Mouse (Mus musculus) heart, embryonic 16.5 days (tissue): ENCODE measurements around the gene Palld. TPM values are rescaled to one million over a fixed set of nuclear protein-coding genes. Genes with fewer than 3 reads are reported as not detected.

Experiments used
- ATAC-seq: fragments of 200-750 bp; cut with Nextera tagmentation; replicated peaks from 2 replicates; pipeline ENCODE4 v1.8.0; 2017; ENCODE audit warnings: moderate number of reproducible peaks; ENCODE audit not compliant: insufficient read depth, low FRiP score; ENCODE audit errors: extremely low read depth
- H3K27ac ChIP-seq: fragments of 300-500 bp; sonication (generic); 2 replicates; pipeline ENCODE4 v1.5.1; 2014; ENCODE audit warnings: mild to moderate bottlenecking, low read length, control low read depth, moderate library complexity
- H3K27me3 ChIP-seq: fragments of 300-500 bp; sonication (generic); 2 replicates; pipeline ENCODE4 v1.6.1; 2014; ENCODE audit warnings: low read length, mixed read lengths; ENCODE audit not compliant: control insufficient read depth, insufficient read depth
- H3K36me3 ChIP-seq: fragments of 300-500 bp; sonication (generic); 2 replicates; pipeline ENCODE4 v1.6.1; 2014; ENCODE audit not compliant: control insufficient read depth, insufficient read depth
- H3K4me1 ChIP-seq: fragments of 300-500 bp; sonication (generic); 2 replicates; pipeline ENCODE4 v1.6.1; 2014; ENCODE audit warnings: low read length, mixed read lengths; ENCODE audit not compliant: control insufficient read depth, insufficient read depth
- H3K4me2 ChIP-seq: fragments of 300-500 bp; sonication (generic); 2 replicates; pipeline ENCODE4 v1.6.1; 2014; ENCODE audit warnings: low read depth, mild to moderate bottlenecking, control low read depth, low read length
- H3K4me3 ChIP-seq: fragments of 300-500 bp; sonication (generic); 2 replicates; pipeline ENCODE4 v1.5.1; 2014; ENCODE audit warnings: mild to moderate bottlenecking, control low read depth, low read length
- H3K9ac ChIP-seq: fragments of 300-500 bp; sonication (generic); 2 replicates; pipeline ENCODE4 v1.6.1; 2014; ENCODE audit warnings: low read length, control low read depth
- H3K9me3 ChIP-seq: fragments of 300-500 bp; sonication (generic); replicated peaks from 2 replicates; pipeline ENCODE4 v1.6.1; 2016; ENCODE audit warnings: low read length; ENCODE audit not compliant: control insufficient read depth
- WGBS: fragments of 180-500 bp; shearing (Covaris S2); extraction: QIAGEN DNeasy Blood & Tissue Kit; methylation state at CpG from one replicate; pipeline ENCODE4 v1.1.7; 2014; 5-methylcytosine and 5-hydroxymethylcytosine counted together
- polyA plus RNA-seq: library from polyadenylated mRNA; unstranded; fragments of >200 nt; fragmentation: Nextera tagmentation; extraction: Ambion mirVana; gene quantifications from 2 replicates; pipeline ENCODE4 v1.2.1, GENCODE M21; 2015

Gene Palld
- polyA plus RNA-seq, 1 experiment from 2014 or later, result 190 TPM

DNA sequence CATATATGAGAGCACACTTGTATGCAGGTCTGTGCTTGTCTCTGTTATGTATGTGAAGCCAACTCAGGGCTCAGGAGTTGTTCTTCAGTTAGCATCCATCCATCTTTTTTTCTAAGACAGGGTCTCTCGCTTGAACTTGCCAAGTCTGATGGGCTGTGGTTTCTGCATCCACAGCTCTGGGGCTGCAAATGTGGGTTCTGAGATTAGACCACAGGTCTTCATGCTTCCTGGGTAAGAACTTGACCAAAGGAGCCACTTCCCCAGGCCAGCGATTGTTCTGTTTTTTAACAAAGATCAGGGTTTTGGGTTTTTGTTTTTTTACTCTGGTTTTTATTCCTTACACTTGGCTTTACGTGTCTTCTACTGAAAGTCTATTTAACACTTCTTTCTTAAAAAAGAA is 316.0 kb downstream of the Palld start:
- WGBS, result 81% methylated on average over 3 of the region's 3 CpGs
- H3K27ac ChIP-seq, result no peak overlapping the region
- H3K36me3 ChIP-seq, result peaks cover 4% of the 10 kb centered on the region
- no peak overlapping the region for H3K4me3 ChIP-seq
- ATAC-seq, result no peak
- no peaks in the 10 kb centered on the region for H3K27me3 ChIP-seq
- H3K9ac ChIP-seq, result no peak overlapping the region
- H3K9me3 ChIP-seq, result no peaks in the 10 kb centered on the region
- H3K4me1 ChIP-seq, result peaks cover 31% of the 10 kb centered on the region
- H3K4me2 ChIP-seq, result no peak overlapping the region

DNA sequence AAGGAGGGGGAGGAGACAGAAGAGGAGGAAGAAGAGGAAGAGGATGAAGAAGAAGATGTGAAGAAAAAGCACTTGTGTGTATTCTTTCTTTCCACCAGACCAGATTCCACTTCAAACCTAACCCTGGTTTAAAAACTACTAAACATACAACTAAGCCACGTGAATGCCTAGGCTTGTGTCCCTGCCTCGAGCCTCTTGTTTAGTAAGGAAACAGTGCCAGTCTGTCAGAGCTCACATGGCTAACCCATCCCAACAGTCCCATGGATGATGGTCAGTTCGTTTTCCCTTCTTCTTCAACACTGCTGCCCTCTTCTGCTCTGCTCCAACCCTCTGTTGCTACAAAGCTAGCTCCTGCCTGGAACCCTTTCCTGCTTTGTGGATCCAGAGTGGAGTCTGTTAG is 316.7 kb downstream of the Palld start:
- Histone ChIP-seq H3K4me3 (no peak overlapping the region), H3K27ac (no peak overlapping the region), H3K9me3 (no peaks in the 10 kb centered on the region), H3K4me1 (peaks cover 31% of the 10 kb centered on the region), H3K4me2 (no peak overlapping the region), H3K36me3 (peaks cover 4% of the 10 kb centered on the region), H3K27me3 (no peaks in the 10 kb centered on the region), H3K9ac (no peak overlapping the region)
- ATAC-seq, result no peak
- WGBS, result 62% methylated on average over 3 of the region's 3 CpGs

DNA sequence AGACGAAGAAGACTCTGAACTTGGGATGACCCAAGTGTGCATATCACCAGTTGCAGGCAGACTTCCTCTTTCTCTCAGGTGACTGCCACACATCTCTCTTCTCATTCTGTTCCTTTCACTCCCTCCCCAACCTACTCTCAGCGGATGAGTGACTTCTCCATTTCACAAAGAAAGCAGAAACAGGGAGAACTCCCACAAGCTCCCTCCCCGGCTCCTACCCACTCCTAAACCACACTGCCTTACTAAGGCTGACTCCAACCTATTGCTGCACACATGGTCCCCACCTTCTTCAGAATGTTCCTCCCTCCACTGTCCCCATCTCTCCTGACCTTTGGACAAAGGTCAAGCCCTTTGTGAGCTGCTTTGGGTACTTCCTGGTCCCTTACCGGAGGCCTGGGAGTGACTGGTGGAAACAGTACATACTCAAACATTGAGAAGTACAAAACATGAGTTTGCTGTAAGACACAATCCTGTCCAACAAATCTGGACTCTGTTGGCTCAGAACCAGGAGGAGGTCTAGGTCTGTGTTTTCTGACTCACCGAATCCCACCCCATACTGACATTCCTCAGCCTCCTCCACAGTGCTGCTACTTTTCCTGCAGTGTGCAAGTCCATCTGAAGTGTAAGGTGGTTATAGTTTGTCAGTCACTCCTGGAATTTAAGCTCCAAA is 317.6 kb downstream of the Palld start:
- Histone ChIP-seq H3K4me2 (no peak overlapping the region), H3K9ac (no peak overlapping the region), H3K36me3 (peaks cover 4% of the 10 kb centered on the region), H3K4me1 (peaks cover 30% of the 10 kb centered on the region), H3K27me3 (no peaks in the 10 kb centered on the region), H3K4me3 (no peak overlapping the region), H3K27ac (no peak overlapping the region), H3K9me3 (no peaks in the 10 kb centered on the region)
- WGBS, result 73% methylated on average over 5 of the region's 5 CpGs
- no peak for ATAC-seq

DNA sequence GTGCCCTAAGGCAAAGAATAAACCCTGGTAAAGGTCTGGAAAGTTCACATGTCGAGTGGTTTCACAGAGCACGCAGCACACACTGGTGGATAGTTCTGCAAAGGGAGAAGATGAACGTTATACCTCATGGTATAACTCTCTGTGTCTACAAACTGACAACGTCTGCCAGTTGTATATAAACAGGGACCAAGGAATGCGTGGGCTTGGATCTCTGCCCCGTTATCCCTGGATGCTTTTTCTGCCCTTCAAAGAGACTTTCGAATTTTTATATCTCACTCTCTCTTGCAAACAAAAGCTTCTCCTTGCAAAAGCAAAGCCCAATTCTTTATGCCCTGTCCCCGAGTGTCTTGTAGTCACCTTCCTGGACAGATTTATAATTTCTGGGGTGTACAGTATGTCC is 319.9 kb downstream of the Palld start:
- H3K27ac ChIP-seq, result no peak overlapping the region
- H3K36me3 ChIP-seq, result peaks cover 4% of the 10 kb centered on the region
- no peak for ATAC-seq
- no peaks in the 10 kb centered on the region for H3K27me3 ChIP-seq
- H3K4me2 ChIP-seq, result no peak overlapping the region
- peaks cover 25% of the 10 kb centered on the region for H3K4me1 ChIP-seq
- 78% methylated on average over 8 of the region's 8 CpGs for WGBS
- H3K9me3 ChIP-seq, result no peaks in the 10 kb centered on the region
- no peak overlapping the region for H3K4me3 ChIP-seq
- no peak overlapping the region for H3K9ac ChIP-seq

DNA sequence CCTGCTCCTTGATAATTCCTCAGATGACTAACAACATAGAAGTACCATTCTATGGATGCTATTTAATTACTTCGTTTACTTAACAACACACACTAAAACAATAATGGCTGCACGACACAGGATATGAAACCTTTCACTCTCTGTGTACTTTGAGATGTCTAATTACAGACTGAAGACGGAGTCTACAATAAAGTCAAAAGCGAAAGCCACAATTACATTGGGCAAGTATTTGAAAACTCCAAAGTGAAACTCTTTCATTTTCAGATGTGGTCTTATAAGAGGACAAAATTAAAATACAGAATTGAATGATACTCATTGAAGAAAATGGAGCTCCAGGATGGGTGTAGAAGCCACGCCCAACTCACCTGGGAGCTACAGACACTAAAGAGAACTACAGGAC is 321.2 kb downstream of the Palld start:
- Histone ChIP-seq H3K36me3 (peaks cover 4% of the 10 kb centered on the region), H3K4me3 (no peak overlapping the region), H3K27me3 (no peaks in the 10 kb centered on the region), H3K9ac (no peak overlapping the region), H3K4me2 (no peak overlapping the region), H3K4me1 (peaks cover 26% of the 10 kb centered on the region), H3K27ac (no peak overlapping the region; the same call in 1 of the 2 replicates), H3K9me3 (no peaks in the 10 kb centered on the region)
- 87% methylated on average over 5 of the region's 5 CpGs for WGBS
- ATAC-seq, result no peak

DNA sequence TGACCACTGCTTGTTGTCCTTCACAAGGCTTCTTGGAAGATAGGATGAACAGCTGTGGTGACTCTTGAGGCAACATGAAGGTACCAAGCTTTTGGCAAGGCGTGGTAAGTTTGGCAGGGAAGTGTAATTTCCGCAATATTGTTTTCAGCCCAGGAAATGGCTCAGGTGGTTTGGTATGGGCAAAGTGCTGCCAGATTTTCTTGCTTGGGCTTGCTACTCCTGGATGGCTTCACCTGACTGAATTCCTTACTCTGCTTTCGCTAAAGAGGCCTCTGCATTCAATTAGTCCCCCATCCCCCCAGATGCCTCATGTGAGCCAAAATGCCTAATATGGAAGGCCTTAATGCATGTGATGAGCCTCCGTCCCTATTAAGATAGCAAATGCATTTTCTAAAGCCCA is 322.7 kb downstream of the Palld start:
- no peak; the same call in 1 of the 2 replicates for ATAC-seq
- Histone ChIP-seq H3K36me3 (no peaks in the 10 kb centered on the region; the same call in 1 of the 2 replicates), H3K9me3 (no peaks in the 10 kb centered on the region), H3K4me3 (no peak overlapping the region), H3K4me2 (no peak overlapping the region), H3K27me3 (no peaks in the 10 kb centered on the region), H3K4me1 (peaks cover 30% of the 10 kb centered on the region), H3K9ac (no peak overlapping the region), H3K27ac (no peak overlapping the region)
- 63% methylated on average over 4 of the region's 4 CpGs for WGBS

DNA sequence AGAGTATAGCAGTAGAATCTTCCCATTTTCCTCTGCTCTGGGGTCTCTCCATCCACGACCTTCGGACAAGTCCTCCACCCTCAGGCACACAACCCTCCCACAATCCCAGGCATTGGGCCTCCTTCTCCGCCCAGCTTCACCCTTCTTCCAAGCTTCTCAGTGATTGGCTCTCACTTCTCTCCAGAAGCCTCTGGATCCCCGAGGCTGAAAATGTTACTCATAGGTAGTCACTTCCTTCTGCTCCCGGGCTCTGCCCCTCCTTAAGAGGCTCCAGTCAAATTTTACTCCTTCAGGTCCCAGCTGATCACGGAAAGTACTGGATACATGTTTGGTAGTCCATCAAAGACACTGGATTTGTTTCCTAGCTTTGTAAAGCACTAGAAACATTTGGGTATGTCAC is 323.7 kb downstream of the Palld start:
- H3K9ac ChIP-seq, result no peak overlapping the region
- H3K27me3 ChIP-seq, result no peaks in the 10 kb centered on the region
- H3K36me3 ChIP-seq, result no peaks in the 10 kb centered on the region; the same call in 1 of the 2 replicates
- H3K4me2 ChIP-seq, result no peak overlapping the region
- no peak overlapping the region for H3K27ac ChIP-seq
- no peak for ATAC-seq
- peaks cover 38% of the 10 kb centered on the region for H3K4me1 ChIP-seq
- no peak overlapping the region for H3K4me3 ChIP-seq
- no peaks in the 10 kb centered on the region for H3K9me3 ChIP-seq
- 80% methylated on average over 6 of the region's 6 CpGs for WGBS

DNA sequence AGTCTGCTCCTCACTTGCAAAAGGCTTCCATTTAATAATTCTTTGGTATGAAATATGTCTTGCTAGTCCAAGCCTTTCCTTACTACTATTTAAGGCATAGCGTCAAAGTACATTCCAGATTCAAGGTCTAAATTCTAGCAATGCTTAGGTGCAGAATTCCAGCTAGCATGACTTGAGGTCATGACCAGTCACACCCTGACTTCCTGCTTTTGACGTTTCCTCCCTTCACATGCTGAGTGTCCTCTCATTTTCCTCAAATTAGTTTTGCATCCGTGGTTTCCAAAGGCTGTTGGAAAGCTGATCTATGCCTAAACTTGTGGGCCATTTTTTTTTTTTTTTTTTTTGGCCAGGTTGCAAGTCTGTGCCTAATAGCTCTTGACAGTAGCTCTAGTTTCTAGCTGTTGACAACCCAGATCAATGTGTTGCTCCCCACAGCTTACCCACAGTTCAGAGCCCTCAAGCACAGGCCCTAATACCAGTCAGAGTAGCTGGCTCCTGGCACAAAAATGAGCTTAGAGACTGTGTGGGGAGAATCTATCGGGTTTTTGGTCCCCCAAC is 327.3 kb downstream of the Palld start:
- Histone ChIP-seq H3K4me1 (peaks cover 48% of the 10 kb centered on the region), H3K27ac (peak overlapping the region; percentile 61), H3K27me3 (no peaks in the 10 kb centered on the region), H3K36me3 (no peaks in the 10 kb centered on the region; the same call in 1 of the 2 replicates), H3K9ac (no peak overlapping the region), H3K9me3 (no peaks in the 10 kb centered on the region), H3K4me3 (no peak overlapping the region), H3K4me2 (no peak overlapping the region)
- 38% methylated on average over 4 of the region's 4 CpGs for WGBS
- ATAC-seq, result no peak; the same call in 1 of the 2 replicates

DNA sequence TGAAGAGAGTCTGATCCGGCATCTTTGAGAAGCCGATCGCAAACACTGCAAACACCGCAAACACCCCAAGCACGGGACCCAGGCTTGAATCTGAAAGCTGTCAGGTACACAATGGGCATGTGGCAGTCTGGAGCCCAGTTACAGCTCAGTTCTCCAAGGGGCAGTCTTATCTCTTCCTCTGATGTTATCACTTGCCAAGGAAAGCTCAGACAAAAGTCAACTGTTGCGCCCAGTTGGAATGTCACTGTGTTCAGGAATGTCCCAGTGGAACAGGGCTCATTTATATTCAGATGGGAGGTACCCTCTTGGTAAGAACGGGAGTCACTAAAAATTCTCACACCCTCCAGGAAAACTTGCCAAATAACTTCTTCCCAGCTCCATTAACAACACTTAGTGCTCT is 328.0 kb downstream of the Palld start:
- H3K9ac ChIP-seq, result no peak overlapping the region
- H3K4me1 ChIP-seq, result peaks cover 52% of the 10 kb centered on the region
- H3K36me3 ChIP-seq, result no peaks in the 10 kb centered on the region; the same call in 1 of the 2 replicates
- no peak overlapping the region for H3K4me3 ChIP-seq
- H3K4me2 ChIP-seq, result no peak overlapping the region
- H3K27ac ChIP-seq, result peak overlapping the region; percentile 61
- H3K9me3 ChIP-seq, result no peaks in the 10 kb centered on the region
- WGBS, result 54% methylated on average over 7 of the region's 7 CpGs
- H3K27me3 ChIP-seq, result no peaks in the 10 kb centered on the region
- ATAC-seq, result peak; percentile 38; the same call in 1 of the 2 replicates
